ENCODE assay signal across 8 mouse cellular contexts in genomic region chr12:116280653-116281364, GRCm38 (mm10). TPM values are rescaled to one million over a fixed set of nuclear protein-coding genes. Genes with fewer than 3 reads are reported as not detected.
A peak's percentile ranks its signal among the peaks of the same experiment; 100 is the strongest.
DNase-seq lines count a peak whose midpoint lies in the region; ATAC-seq lines count a peak whose summit lies in the region.

Gene Esyt2 (plus strand): TSS chr12:116281196.

- H3K9ac ChIP-seq in lung, embryonic 16.5 days (ENCODE audit: low read length): peak within 1 kb of the TSS; percentile 99

- peak within 1 kb of the TSS; percentile 99 for H3K27ac ChIP-seq in lung, embryonic 16.5 days (ENCODE audit: low read length)

- H3K27me3 ChIP-seq in lung, embryonic 16.5 days (ENCODE audit: control insufficient read depth, insufficient read depth, low read depth, low read length): no peaks in the 10 kb centered on the region

- no peaks in the 10 kb centered on the region for H3K36me3 ChIP-seq in lung, embryonic 16.5 days (ENCODE audit: control insufficient read depth, insufficient read depth, low read length)

- H3K9me3 ChIP-seq in lung, embryonic 16.5 days (ENCODE audit: control insufficient read depth, low read length): no peaks in the 10 kb centered on the region

- peak; percentile 100 for DNase-seq in MEL-GATA-1-ER (ENCODE audit: extremely low read depth, low read depth)
- DNase-seq in cerebellum, adult 8-10 months: peak; percentile 98
- DNase-seq in forelimb bud, embryonic 11.5 days (ENCODE audit: low read depth, low spot score): peak; percentile 97
- DNase-seq in layer of hippocampus, adult 9-10 months (ENCODE audit: low spot score): peak; percentile 98
- peak; percentile 100 for DNase-seq in ovary, postnatal 10 days (ENCODE audit: low spot score)
- DNase-seq in thymus, postnatal 10 days (ENCODE audit: low spot score in 2 of 2): peak; percentile 99 to 100

- peak; percentile 86 to 88 for ATAC-seq in hematopoietic stem cell, adult 5-6 weeks (replicated peaks in 1 of 2; ENCODE audit: insufficient read depth in 1 of 2, low FRiP score in 2 of 2, low TSS enrichment in 1 of 2, low read depth in 1 of 2, poor library complexity in 2 of 2, severe bottlenecking in 2 of 2)
- ATAC-seq in lung, embryonic 16.5 days (ENCODE audit: low read depth): peak; percentile 96

- peaks cover 6% of the 10 kb centered on the region for H3K4me1 ChIP-seq in lung, embryonic 16.5 days (replicated peaks; ENCODE audit: control insufficient read depth, insufficient read depth, low read length)

- H3K4me3 ChIP-seq in lung, embryonic 16.5 days (ENCODE audit: low read length): peak within 1 kb of the TSS; percentile 100

- WGBS in lung, embryonic 16.5 days: 0% methylated on average over 62 of the region's 68 CpGs

- H3K4me2 ChIP-seq in lung, embryonic 16.5 days (ENCODE audit: low read depth, low read length): peak within 1 kb of the TSS; percentile 89

RNA-seq across cellular contexts. Expression of gene Esyt2, which starts in this region (rescaled TPM):
- total RNA-seq in hematopoietic stem cell, adult 5-6 weeks (2017): 71.3 and 83.9 TPM in 2 replicates
- polyA plus RNA-seq in lung, embryonic 16.5 days (2015; fragmentation: Nextera tagmentation; extraction: Ambion mirVana): 18.6 and 20.3 TPM in 2 replicates

Comparison
In these comparisons a context has a peak if more than half of its experiments do, and no peak if none do; other contexts are left out.
1. Peak in every context shown above with its lines: DNase-seq, ATAC-seq, H3K4me3 ChIP-seq and H3K27ac ChIP-seq.